Mouse (Mus musculus): Measurements from ENCODE around the gene Fam208b.

- no peak for TF ChIP-seq GATA1 (IDR thresholded peaks at IDR 0.05; ENCODE audit: low read length)
- no peak for TF ChIP-seq TAL1 (IDR thresholded peaks at IDR 0.05; ENCODE audit: low read length)
Observed at GRCm38 (mm10) chr13:3563953-3564352, 47.0 kb downstream of the Fam208b start.

Measured in erythroblast, embryonic 14.5 days (primary cell).